Mouse (Mus musculus): ENCODE results near the gene Dnajb7. TPM values are rescaled to one million over a fixed set of nuclear protein-coding genes. Genes with fewer than 3 reads are reported as not detected.
A peak's percentile ranks its signal among the peaks of the same experiment; 100 is the strongest.
"Not testable (repeated sequence)": the region's sequence is repeated elsewhere in the genome, so short reads cannot be mapped to it uniquely, and the experiment has no call there.

Dnajb7 gene
- total and polyA plus RNA-seq, 2 experiments from 2014 or later, result 0.46 TPM; not detected in 1

GRCm38 (mm10) chr15:81425311-81425710 lies 17.2 kb upstream of the Dnajb7 start:
- H3K9me3 ChIP-seq (replicated peaks; ENCODE audit: control insufficient read depth, low read length), result no peaks in the 10 kb centered on the region
- 84% methylated on average over 3 of the region's 3 CpGs for WGBS
- no peak overlapping the region for H3K27ac ChIP-seq (ENCODE audit: low read depth)
- no peak for DNase-seq (ENCODE audit: low spot score)
- H3K4me3 ChIP-seq (ENCODE audit: low read depth, low read length), result no peak overlapping the region
- no peak for ATAC-seq (ENCODE audit: insufficient read depth, low read depth)
- peaks cover 11% of the 10 kb centered on the region for H3K36me3 ChIP-seq (replicated peaks; ENCODE audit: control insufficient read depth, insufficient read depth, low read length)
- H3K4me1 ChIP-seq (ENCODE audit: control insufficient read depth, insufficient read depth), result no peaks in the 10 kb centered on the region
- no peak overlapping the region for H3K4me2 ChIP-seq (ENCODE audit: low read depth, low read length)
- TF ChIP-seq EP300 (IDR thresholded peaks at IDR 0.05; ENCODE audit: low read depth) (no peak), CTCF (IDR thresholded peaks at IDR 0.05; ENCODE audit: low read depth) (no peak)
- no peaks in the 10 kb centered on the region for H3K27me3 ChIP-seq (ENCODE audit: control insufficient read depth, insufficient read depth, low read length)
- no peak overlapping the region for H3K9ac ChIP-seq (replicated peaks; ENCODE audit: low read depth, low read length)

DNA sequence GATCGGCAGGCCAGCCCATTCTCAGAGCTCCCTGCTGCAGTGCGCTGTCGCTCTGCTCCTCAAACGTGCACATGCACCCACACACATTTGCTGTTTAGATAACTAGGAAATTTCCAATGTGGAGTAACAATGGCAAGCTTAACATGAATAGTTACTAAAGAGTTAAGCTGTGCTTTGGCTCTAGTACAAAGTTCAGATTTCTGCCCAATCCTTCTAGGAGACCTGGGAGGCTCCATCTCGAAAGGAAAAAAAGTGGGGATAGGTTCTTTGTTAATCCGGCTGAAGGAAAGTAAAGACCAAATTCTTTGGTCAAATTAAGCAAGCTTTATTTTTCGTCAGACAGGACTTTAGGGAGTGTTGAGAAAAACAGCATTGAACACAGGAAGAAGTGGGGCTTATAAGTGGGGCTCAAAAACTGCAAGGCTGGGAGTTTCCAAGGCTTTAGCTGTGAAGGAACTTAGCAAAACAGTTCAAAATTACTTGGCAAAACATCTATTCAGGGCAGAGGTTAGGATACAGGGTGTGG lies 14.1 kb upstream of the Dnajb7 start:
- DNase-seq (ENCODE audit: low spot score) (no peak), ATAC-seq (ENCODE audit: insufficient read depth, low read depth) (no peak)
- 74% methylated on average over 7 of the region's 7 CpGs for WGBS

GRCm38 (mm10) chr15:81421454-81421853 lies 13.4 kb upstream of the Dnajb7 start:
- Histone ChIP-seq H3K4me1 (ENCODE audit: control insufficient read depth, insufficient read depth) (0 out of 2 replicates have a peak, but pooled peaks cover 4% of the 10 kb centered on the region), H3K27ac (ENCODE audit: low read depth) (no peak overlapping the region), H3K9ac (replicated peaks; ENCODE audit: low read depth, low read length) (no peak overlapping the region), H3K36me3 (replicated peaks; ENCODE audit: control insufficient read depth, insufficient read depth, low read length) (0 out of 2 replicates have a peak, but pooled peaks cover 3% of the 10 kb centered on the region), H3K4me2 (ENCODE audit: low read depth, low read length) (no peak overlapping the region), H3K9me3 (replicated peaks; ENCODE audit: control insufficient read depth, low read length) (no peaks in the 10 kb centered on the region), H3K27me3 (ENCODE audit: control insufficient read depth, insufficient read depth, low read length) (no peaks in the 10 kb centered on the region), H3K4me3 (ENCODE audit: low read depth, low read length) (no peak overlapping the region)
- WGBS, result 88% methylated on average over 1 of the region's 1 CpGs
- ATAC-seq (ENCODE audit: insufficient read depth, low read depth), result no peak
- DNase-seq (ENCODE audit: low spot score), result no peak
- no peak for TF ChIP-seq EP300 (IDR thresholded peaks at IDR 0.05; ENCODE audit: low read depth)
- no peak for TF ChIP-seq CTCF (IDR thresholded peaks at IDR 0.05; ENCODE audit: low read depth)

More for the DNA sequence above, 14.1 kb upstream of the Dnajb7 start:
- Histone ChIP-seq H3K4me1 (ENCODE audit: control insufficient read depth, insufficient read depth) (no peaks in the 10 kb centered on the region), H3K4me3 (ENCODE audit: low read depth, low read length) (no peak overlapping the region), H3K4me2 (ENCODE audit: low read depth, low read length) (no peak overlapping the region), H3K27me3 (ENCODE audit: control insufficient read depth, insufficient read depth, low read length) (no peaks in the 10 kb centered on the region), H3K27ac (ENCODE audit: low read depth) (no peak overlapping the region), H3K9me3 (replicated peaks; ENCODE audit: control insufficient read depth, low read length) (no peaks in the 10 kb centered on the region), H3K9ac (replicated peaks; ENCODE audit: low read depth, low read length) (no peak overlapping the region), H3K36me3 (replicated peaks; ENCODE audit: control insufficient read depth, insufficient read depth, low read length) (peaks cover 5% of the 10 kb centered on the region)
- no peak for TF ChIP-seq CTCF (IDR thresholded peaks at IDR 0.05; ENCODE audit: low read depth)
- TF ChIP-seq EP300 (IDR thresholded peaks at IDR 0.05; ENCODE audit: low read depth), result no peak

GRCm38 (mm10) chr15:81418065-81418464 lies 10.0 kb upstream of the Dnajb7 start:
- 93% methylated on average over 4 of the region's 4 CpGs for WGBS
- no peak for DNase-seq (ENCODE audit: low spot score)
- H3K9ac ChIP-seq (replicated peaks; ENCODE audit: low read depth, low read length), result no peak overlapping the region

DNA sequence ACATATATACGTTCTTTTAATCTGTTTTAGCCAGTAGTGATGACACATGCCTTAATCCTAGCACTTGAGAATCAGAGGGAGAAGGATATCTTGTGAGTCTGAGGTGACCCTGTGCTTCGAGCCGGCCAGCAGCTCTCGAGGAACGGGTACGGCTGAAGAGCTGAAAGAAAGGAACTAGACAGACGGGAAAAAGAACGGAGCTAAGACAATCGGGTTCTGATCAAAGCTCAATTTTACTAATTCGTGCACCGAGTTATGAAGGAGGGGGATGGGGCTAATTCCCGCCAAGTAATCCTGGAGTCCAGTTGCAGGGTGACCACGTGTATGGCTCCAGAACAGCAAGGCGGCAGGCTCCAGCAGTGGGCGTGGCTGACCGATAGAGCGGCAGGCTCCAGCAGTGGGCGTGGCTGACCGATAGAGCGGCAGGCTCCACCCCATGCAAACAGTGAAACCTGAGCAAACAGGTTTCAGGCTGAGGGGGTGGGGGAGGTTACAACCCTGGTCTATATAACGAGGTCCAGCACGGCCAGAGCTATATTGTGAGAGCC lies 8.7 kb upstream of the Dnajb7 start:
- H3K9me3 ChIP-seq (replicated peaks; ENCODE audit: control insufficient read depth, low read length); H3K27me3 ChIP-seq (ENCODE audit: control insufficient read depth, insufficient read depth, low read length); H3K27ac ChIP-seq (ENCODE audit: low read depth); H3K4me1 ChIP-seq (ENCODE audit: control insufficient read depth, insufficient read depth); H3K36me3 ChIP-seq (replicated peaks; ENCODE audit: control insufficient read depth, insufficient read depth, low read length); H3K9ac ChIP-seq (replicated peaks; ENCODE audit: low read depth, low read length): not testable (repeated sequence)
- Histone ChIP-seq H3K4me3 (ENCODE audit: low read depth, low read length) (peak overlapping the region; percentile 13; the same call in 1 of the 2 replicates), H3K4me2 (ENCODE audit: low read depth, low read length) (peak overlapping the region; percentile 52)
- WGBS, result 4% methylated on average over 22 of the region's 22 CpGs
- peak; percentile 15 for DNase-seq (ENCODE audit: low spot score)
- peak; percentile 91 for ATAC-seq (ENCODE audit: insufficient read depth, low read depth)
- TF ChIP-seq CTCF (IDR thresholded peaks at IDR 0.05; ENCODE audit: low read depth), result 0 out of 2 replicates have a peak, but pooled peaks have one; percentile 7

More at GRCm38 (mm10) chr15:81418065-81418464, 10.0 kb upstream of the Dnajb7 start:
- Histone ChIP-seq H3K27ac (ENCODE audit: low read depth) (no peak overlapping the region), H3K36me3 (replicated peaks; ENCODE audit: control insufficient read depth, insufficient read depth, low read length) (0 out of 2 replicates have a peak, but pooled peaks cover 3% of the 10 kb centered on the region), H3K4me3 (ENCODE audit: low read depth, low read length) (no peak overlapping the region), H3K9me3 (replicated peaks; ENCODE audit: control insufficient read depth, low read length) (no peaks in the 10 kb centered on the region), H3K4me2 (ENCODE audit: low read depth, low read length) (no peak overlapping the region), H3K4me1 (ENCODE audit: control insufficient read depth, insufficient read depth) (0 out of 2 replicates have a peak, but pooled peaks cover 4% of the 10 kb centered on the region), H3K27me3 (ENCODE audit: control insufficient read depth, insufficient read depth, low read length) (no peaks in the 10 kb centered on the region)
- no peak for TF ChIP-seq EP300 (IDR thresholded peaks at IDR 0.05; ENCODE audit: low read depth)
- no peak for TF ChIP-seq CTCF (IDR thresholded peaks at IDR 0.05; ENCODE audit: low read depth)
- ATAC-seq (ENCODE audit: insufficient read depth, low read depth), result no peak

All from heart, postnatal 0 days (tissue).